Mouse (Mus musculus) pancreas, adult 10 weeks (tissue): ENCODE results near the gene Xlr3c. TPM values are rescaled to one million over a fixed set of nuclear protein-coding genes. Genes with fewer than 3 reads are reported as not detected.

Experiments
- polyA plus RNA-seq: library from polyadenylated mRNA; stranded (reverse); fragments of 350-450 nt; fragmentation: Illumina TruSeq; extraction: RNeasy Lipid Tissue Mini Kit (QIAGEN cat#74804); gene quantifications from one replicate; pipeline ENCODE4 v1.2.3, GENCODE M21; 2015; ENCODE audit warnings: low read depth, low replicate concordance; ENCODE audit not compliant: insufficient read depth

The Xlr3c gene
- polyA plus RNA-seq, result not detected

DNA sequence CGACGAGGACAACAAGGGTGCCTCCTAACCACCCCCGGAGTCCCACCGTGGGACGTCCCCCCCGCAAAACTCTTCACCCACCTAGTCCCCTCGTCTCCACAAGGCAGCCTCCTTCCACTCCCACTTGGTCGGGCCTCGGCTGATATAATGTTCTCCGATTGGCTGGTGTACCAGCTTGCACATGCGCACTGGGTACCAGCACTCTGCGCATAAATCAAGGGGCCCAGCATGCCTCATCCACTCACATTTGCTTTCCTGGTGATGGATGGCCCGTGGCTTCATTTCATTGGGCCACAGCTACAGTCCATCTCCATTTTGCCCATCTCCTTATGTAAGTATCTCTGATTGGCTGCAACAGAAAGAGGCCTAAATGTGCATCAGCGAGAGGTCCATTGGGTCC is at the start of gene Xlr3c:
Gene Xlr3c, minus strand, starts transcription at position 121 of the 400 bp plus-strand sequence.

DNA sequence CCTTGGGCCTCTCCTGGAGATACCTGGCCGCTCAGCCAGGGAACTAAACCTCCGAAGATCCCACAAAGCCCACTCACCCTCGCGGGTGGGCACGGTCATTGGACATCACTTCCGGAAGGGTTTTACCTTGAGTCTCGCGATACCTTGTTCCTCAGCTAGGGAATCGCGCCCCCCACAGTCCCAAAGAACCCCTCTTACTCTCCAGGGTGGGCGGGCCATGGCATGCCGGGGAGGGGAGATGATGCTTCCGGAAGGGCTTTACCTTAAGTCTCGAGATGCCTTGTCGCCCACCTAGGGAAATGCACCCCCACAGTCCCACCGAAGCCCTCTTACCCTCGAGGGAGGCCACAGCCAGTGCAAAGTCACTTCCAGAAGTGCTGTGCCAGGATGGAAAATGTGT is 27.7 kb upstream of the Xlr3c start, which contains the start of the genes Xlr5a and Xlr5c:
Gene Xlr5a, minus strand, starts transcription at position 101 of the 400 bp plus-strand sequence.
Gene Xlr5c, minus strand, starts transcription at position 101 of the 400 bp plus-strand sequence.

DNA sequence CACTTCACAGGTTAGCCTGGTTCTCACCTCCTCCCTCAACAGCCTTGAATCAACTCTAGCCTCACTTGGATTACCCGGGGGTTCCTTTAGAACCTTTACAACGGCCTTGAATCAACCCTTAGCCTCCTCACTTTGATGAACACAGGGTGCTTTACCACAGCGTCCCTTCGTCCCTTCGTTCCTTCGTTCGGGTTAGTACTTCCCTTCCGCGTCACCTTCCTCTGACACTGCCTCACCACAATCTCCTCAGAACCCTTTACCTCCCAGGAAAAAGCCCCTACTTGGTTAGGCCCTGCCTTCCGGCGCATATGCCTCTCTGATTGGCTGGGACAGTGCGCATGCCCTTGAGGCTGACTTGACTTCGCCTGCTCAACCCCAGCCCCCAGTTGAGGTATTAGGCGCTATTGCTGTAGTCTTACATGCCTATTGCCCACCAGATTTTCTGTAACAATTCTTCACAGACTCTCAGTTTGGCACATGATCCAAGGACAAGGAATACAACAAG is 22.3 kb downstream of the Xlr3c start, which contains the start of gene Xlr4c:
Gene Xlr4c, minus strand, starts transcription at position 310 of the 505 bp plus-strand sequence.

DNA sequence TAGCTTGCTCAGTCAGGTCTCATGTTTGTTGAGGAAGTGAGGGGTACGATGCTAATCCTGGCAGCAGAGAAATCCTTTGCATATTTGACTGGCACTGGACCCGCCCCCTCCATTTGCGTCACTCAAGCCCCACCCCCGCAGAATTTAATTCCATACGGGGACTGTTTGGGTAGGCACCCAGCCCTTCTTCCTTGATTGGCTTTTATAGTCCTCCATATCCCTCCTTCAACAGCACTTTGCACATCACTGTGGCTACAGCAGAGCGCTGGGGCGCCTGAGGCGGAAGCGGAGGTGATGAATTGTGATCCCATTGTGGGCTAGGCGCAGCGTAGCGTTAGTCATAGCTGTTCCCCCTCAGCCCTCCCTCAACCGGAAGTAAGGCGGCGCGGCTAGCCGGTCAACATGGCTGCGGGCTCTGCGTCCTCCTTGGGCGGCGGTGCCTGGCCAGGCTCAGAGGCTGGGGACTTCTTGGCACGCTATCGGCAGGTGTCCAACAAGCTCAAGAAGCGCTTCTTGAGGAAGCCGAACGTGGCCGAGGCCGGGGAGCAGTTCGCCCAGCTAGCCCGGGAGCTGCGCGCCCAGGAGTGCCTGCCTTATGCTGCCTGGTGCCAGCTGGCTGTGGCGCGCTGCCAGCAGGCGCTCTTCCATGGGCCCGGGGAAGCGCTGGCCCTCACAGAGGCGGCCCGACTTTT is 37.1 kb downstream of the Xlr3c start, which contains the start of gene F8a:
Gene F8a, plus strand, starts transcription at position 378 of the 692 bp plus-strand sequence.

GRCm38 (mm10) chrX:73213819-73214564 is 51.2 kb downstream of the Xlr3c start, which contains the start of gene Xlr4b:
Xlr4b (plus strand) TSS chrX:73214333.

Other genes starting within 250 kb of the Xlr3c start
- gene Pnma5, start 228.3 kb downstream of the Xlr3c start, polyA plus RNA-seq, result not detected
- gene Pnma3, start 200.6 kb downstream of the Xlr3c start, polyA plus RNA-seq, result not detected
- gene Xlr4a, start 182.9 kb downstream of the Xlr3c start, polyA plus RNA-seq, result 1.0 TPM
- 4.9 TPM for gene Xlr3a, start 168.3 kb downstream of the Xlr3c start, polyA plus RNA-seq
- not detected for gene Gm14685, start 148.3 kb downstream of the Xlr3c start, polyA plus RNA-seq
- gene Xlr5b, start 116.6 kb downstream of the Xlr3c start, polyA plus RNA-seq, result not detected
- gene DXBay18, start 115.9 kb downstream of the Xlr3c start, polyA plus RNA-seq, result not detected
- not detected for gene Spin2d, start 88.4 kb downstream of the Xlr3c start, polyA plus RNA-seq
- gene Xlr3b, start 73.2 kb downstream of the Xlr3c start, polyA plus RNA-seq, result 1.0 TPM
- gene Xlr4b, start 51.1 kb downstream of the Xlr3c start, polyA plus RNA-seq, result not detected
- gene F8a, start 37.1 kb downstream of the Xlr3c start, polyA plus RNA-seq, result 3.2 TPM
- not detected for gene Xlr4c, start 22.3 kb downstream of the Xlr3c start, polyA plus RNA-seq
- gene Xlr5a, start 27.6 kb upstream of the Xlr3c start, polyA plus RNA-seq, result not detected
- gene Xlr5c, start 27.6 kb upstream of the Xlr3c start, polyA plus RNA-seq, result not detected
- not detected for gene Gm45015, start 71.5 kb upstream of the Xlr3c start, polyA plus RNA-seq
- 3.6 TPM for gene Zfp275, start 77.2 kb upstream of the Xlr3c start, polyA plus RNA-seq
- gene Gm18336, start 133.3 kb upstream of the Xlr3c start, polyA plus RNA-seq, result not detected
- 0.31 TPM for gene Zfp92, start 145.7 kb upstream of the Xlr3c start, polyA plus RNA-seq
- not detected for gene Trex2, start 170.0 kb upstream of the Xlr3c start, polyA plus RNA-seq
- 18.6 TPM for gene Haus7, start 193.7 kb upstream of the Xlr3c start, polyA plus RNA-seq
- gene Bgn, start 218.2 kb upstream of the Xlr3c start, polyA plus RNA-seq, result 134 TPM
- not detected for gene Atp2b3, start 237.7 kb upstream of the Xlr3c start, polyA plus RNA-seq